Mouse (Mus musculus): ENCODE measurements around the gene Fancg. TPM values are rescaled to one million over a fixed set of nuclear protein-coding genes. Genes with fewer than 3 reads are reported as not detected.

Gene Fancg
- total and polyA plus RNA-seq, 3 experiments, result 13.2 to 18.7 (median 13.7) TPM

GRCm38 (mm10) chr4:42957306-42957705, 53.0 kb downstream of the Fancg start:
- dilution Hi-C loops (cut with MboI; ENCODE audit: extremely low pct_ligation_motif_present, extremely low pct_unique_long_range_greater_than_20kb, low sequenced_read_pairs), result no loop called here
- Histone ChIP-seq H3K4me2 (ENCODE audit: insufficient read depth, low read depth, poor library complexity, severe bottlenecking) (no peak overlapping the region), H3K4me1 (ENCODE audit: control insufficient read depth in 1 of 2, insufficient read depth in 2 of 2) (peaks cover 0 to 31% of the 10 kb centered on the region in 2 experiments; a peak in 3 of 4 replicates), H3K9me3 (replicated peaks; ENCODE audit: low read length) (no peaks in the 10 kb centered on the region), H3K79me2 (replicated peaks; ENCODE audit: control insufficient read depth, extremely low read depth, insufficient read depth, poor library complexity, severe bottlenecking) (no peaks in the 10 kb centered on the region), H3K27ac (ENCODE audit: insufficient read depth, low read depth) (no peak overlapping the region), H3K27me3 (replicated peaks) (no peaks in the 10 kb centered on the region), H3K36me3 (replicated peaks in 1 of 2; ENCODE audit: control insufficient read depth in 1 of 2, insufficient read depth in 1 of 2, low read length in 1 of 2) (peaks cover 4 to 40% of the 10 kb centered on the region in 2 experiments), H3K9ac (ENCODE audit: insufficient read depth, low read depth) (no peak overlapping the region), H3K4me3 (replicated peaks in 1 of 3; ENCODE audit: low read depth in 2 of 3, low read length in 2 of 3, poor library complexity in 1 of 3) (no peak overlapping the region)
- no peak for DNase-seq (ENCODE audit: extremely low read depth)
- TF ChIP-seq RAD21 (IDR thresholded peaks at IDR 0.05; ENCODE audit: low read depth, low read length) (no peak), E2F4 (IDR thresholded peaks at IDR 0.05; ENCODE audit: insufficient replicate concordance, low read depth, low read length) (no peak), MEF2A (IDR thresholded peaks at IDR 0.05; ENCODE audit: borderline replicate concordance, low read depth, low read length) (no peak), MYC (IDR thresholded peaks at IDR 0.05; ENCODE audit: low read depth, low read length) (no peak), RCOR1 (conservative IDR thresholded peaks at IDR 0.05; ENCODE audit: low read depth, low read length) (no peak), POLR2A (IDR thresholded peaks at IDR 0.05; ENCODE audit: low read depth, low read length) (no peak), ETS1 (conservative IDR thresholded peaks at IDR 0.05; ENCODE audit: low read depth, low read length) (no peak), ELF1 (IDR thresholded peaks at IDR 0.05; ENCODE audit: low read depth, low read length) (no peak), CHD2 (IDR thresholded peaks at IDR 0.05; ENCODE audit: low read length) (no peak), CHD1 (IDR thresholded peaks at IDR 0.05; ENCODE audit: low read depth, low read length) (no peak), EP300 (IDR thresholded peaks at IDR 0.05; ENCODE audit: low read length) (no peak), MXI1 (IDR thresholded peaks at IDR 0.05; ENCODE audit: low read depth, low read length) (no peak), PAX5 (IDR thresholded peaks at IDR 0.05; ENCODE audit: low read length) (no peak), ZMIZ1 (IDR thresholded peaks at IDR 0.05; ENCODE audit: low read depth, low read length) (no peak), SIN3A (IDR thresholded peaks at IDR 0.05; ENCODE audit: low read length) (no peak), USF1 (IDR thresholded peaks at IDR 0.05; ENCODE audit: low read depth, low read length) (no peak), CTCF (conservative IDR thresholded peaks at IDR 0.05 in 1 of 2, IDR thresholded peaks at IDR 0.05 in 1 of 2; ENCODE audit: low read depth in 2 of 2, low read length in 2 of 2) (no peak), MAFK (IDR thresholded peaks at IDR 0.05; ENCODE audit: insufficient replicate concordance, low read length) (no peak)
- in situ Hi-C loops (cut with MboI; ENCODE audit: low pct_ligation_motif_present, low pct_unique_long_range_greater_than_20kb, low sequenced_read_pairs), result no loop called here

- H3K4me3 ChIP-seq (replicated peaks in 1 of 3; ENCODE audit: low read depth in 2 of 3, low read length in 2 of 3, poor library complexity in 1 of 3), result no peak overlapping the region
- no peak overlapping the region for H3K27ac ChIP-seq (ENCODE audit: insufficient read depth, low read depth)
- no peak for DNase-seq (ENCODE audit: extremely low read depth)
- TF ChIP-seq KAT2A (IDR thresholded peaks at IDR 0.05; ENCODE audit: insufficient replicate concordance, low read length) (no peak), TCF12 (IDR thresholded peaks at IDR 0.05; ENCODE audit: low read depth, low read length) (no peak), MEF2A (IDR thresholded peaks at IDR 0.05; ENCODE audit: borderline replicate concordance, low read depth, low read length) (no peak), RAD21 (IDR thresholded peaks at IDR 0.05; ENCODE audit: low read depth, low read length) (no peak), ZKSCAN1 (IDR thresholded peaks at IDR 0.05; ENCODE audit: borderline replicate concordance, low read depth, low read length) (no peak), JUND (conservative IDR thresholded peaks at IDR 0.05; ENCODE audit: low read depth, low read length) (no peak), SMC3 (IDR thresholded peaks at IDR 0.05; ENCODE audit: low read depth, low read length) (no peak), EP300 (IDR thresholded peaks at IDR 0.05; ENCODE audit: low read length) (no peak), ELF1 (IDR thresholded peaks at IDR 0.05; ENCODE audit: low read depth, low read length) (no peak), NRF1 (IDR thresholded peaks at IDR 0.05; ENCODE audit: low read depth, low read length) (no peak), USF1 (IDR thresholded peaks at IDR 0.05; ENCODE audit: low read depth, low read length) (no peak), ETS1 (conservative IDR thresholded peaks at IDR 0.05; ENCODE audit: low read depth, low read length) (no peak), ZC3H11A (IDR thresholded peaks at IDR 0.05; ENCODE audit: low read depth, low read length) (no peak), HCFC1 (IDR thresholded peaks at IDR 0.05; ENCODE audit: low read depth, low read length) (no peak), MAX (IDR thresholded peaks at IDR 0.05; ENCODE audit: low read length) (no peak)
- dilution Hi-C loops (cut with MboI; ENCODE audit: extremely low pct_ligation_motif_present, extremely low pct_unique_long_range_greater_than_20kb, low sequenced_read_pairs) (no loop called here), in situ Hi-C loops (cut with MboI; ENCODE audit: low pct_ligation_motif_present, low pct_unique_long_range_greater_than_20kb, low sequenced_read_pairs) (no loop called here)
- no peak overlapping the region for H3K4me2 ChIP-seq (ENCODE audit: insufficient read depth, low read depth, poor library complexity, severe bottlenecking)
- H3K4me1 ChIP-seq (ENCODE audit: control insufficient read depth in 1 of 2, insufficient read depth in 2 of 2), result peaks cover 0 to 38% of the 10 kb centered on the region in 2 experiments
- H3K36me3 ChIP-seq (replicated peaks in 1 of 2; ENCODE audit: control insufficient read depth in 1 of 2, insufficient read depth in 1 of 2, low read length in 1 of 2), result peaks cover 4 to 40% of the 10 kb centered on the region in 2 experiments
- no peaks in the 10 kb centered on the region for H3K9me3 ChIP-seq (replicated peaks; ENCODE audit: low read length)
- no peak overlapping the region for H3K9ac ChIP-seq (ENCODE audit: insufficient read depth, low read depth)
- H3K79me2 ChIP-seq (replicated peaks; ENCODE audit: control insufficient read depth, extremely low read depth, insufficient read depth, poor library complexity, severe bottlenecking), result no peaks in the 10 kb centered on the region
- no peaks in the 10 kb centered on the region for H3K27me3 ChIP-seq (replicated peaks)
Observed at GRCm38 (mm10) chr4:42956581-42956980, 53.7 kb downstream of the Fancg start.
